ENCODE assay signal across 15 mouse cellular contexts in genomic region chrX:102065213-102065775, GRCm38 (mm10). TPM values are rescaled to one million over a fixed set of nuclear protein-coding genes. Genes with fewer than 3 reads are reported as not detected.
DNase-seq lines count a peak whose midpoint lies in the region; ATAC-seq lines count a peak whose summit lies in the region.
"Had no signal": no experiment of that assay in that cellular context is flagged by ENCODE, and none has a peak within 500 bp of the region (broad histone marks: within the 10 kb centered on the region; RNA-seq: fewer than 3 reads in every experiment).

No protein-coding gene starts in this region.

- no peak overlapping the region for H3K27ac ChIP-seq in heart, embryonic 10.5 days
- peak overlapping the region; percentile 17 for H3K27ac ChIP-seq in brown adipose tissue, adult 24 weeks (replicated peaks; ENCODE audit: low read depth, low read length)
- H3K27ac ChIP-seq: embryonic facial prominence, embryonic 10.5 days; limb, embryonic 13.5 days; liver, embryonic 13.5 days; lung, embryonic 15.5 days; neural tube, embryonic 13.5 days; stomach, embryonic 15.5 days had no signal

- peaks cover 29% of the 10 kb centered on the region for H3K4me1 ChIP-seq in heart, embryonic 10.5 days
- peaks cover 3% of the 10 kb centered on the region for H3K4me1 ChIP-seq in brown adipose tissue, adult 24 weeks (ENCODE audit: control insufficient read depth, insufficient read depth, insufficient read length, low read length)
- H3K4me1 ChIP-seq: stomach, embryonic 15.5 days had no signal

- H3K36me3 ChIP-seq in heart, embryonic 10.5 days: no peaks in the 10 kb centered on the region
- H3K36me3 ChIP-seq: limb, embryonic 13.5 days; liver, embryonic 13.5 days; lung, embryonic 15.5 days; neural tube, embryonic 13.5 days; stomach, embryonic 15.5 days had no signal

- H3K4me3 ChIP-seq in heart, embryonic 10.5 days: no peak overlapping the region
- H3K4me3 ChIP-seq in brown adipose tissue, adult 24 weeks (ENCODE audit: insufficient read depth, low read depth, low read length): no peak overlapping the region
- H3K4me3 ChIP-seq: embryonic facial prominence, embryonic 10.5 days; limb, embryonic 13.5 days; liver, embryonic 13.5 days; lung, embryonic 15.5 days; neural tube, embryonic 13.5 days; stomach, embryonic 15.5 days had no signal

- 49% methylated on average over 4 of the region's 4 CpGs for WGBS in heart, embryonic 10.5 days

- peak; percentile 33 for DNase-seq in heart, embryonic 10.5 days (ENCODE audit: low spot score)
- no peak for DNase-seq in heart, postnatal 25 days (ENCODE audit: low spot score)
- DNase-seq in MEL-GATA-1-ER (ENCODE audit: extremely low read depth, low read depth): peak; percentile 47
- DNase-seq in cerebellum, adult 11 months: no peak
- DNase-seq in right cerebral cortex, postnatal 4 days: no peak
- DNase-seq: gastrocnemius, postnatal 25 days; liver, embryonic 13.5 days had no signal

- 0 out of 2 replicates have a peak, but pooled peaks have one; percentile 36 for ATAC-seq in monocyte, adult 5-6 weeks (replicated peaks; ENCODE audit: insufficient number of reproducible peaks, low FRiP score, low TSS enrichment, poor library complexity, severe bottlenecking)

- no peaks in the 10 kb centered on the region for H3K9me3 ChIP-seq in heart, embryonic 10.5 days
- H3K9me3 ChIP-seq: embryonic facial prominence, embryonic 10.5 days; limb, embryonic 13.5 days; liver, embryonic 13.5 days; lung, embryonic 15.5 days; neural tube, embryonic 13.5 days; stomach, embryonic 15.5 days had no signal

- intact Hi-C loops in heart, postnatal 25 days (cut with DNase I): loop anchor here (5.0 to 10.0 kb wide), 2 partner anchors 113 to 260 kb away; no protein-coding TSS in a partner anchor

- H3K27me3 ChIP-seq in heart, embryonic 10.5 days (ENCODE audit: insufficient read depth, poor library complexity, severe bottlenecking): peaks cover 17% of the 10 kb centered on the region; the same call in 1 of the 2 replicates
- H3K27me3 ChIP-seq: lung, embryonic 15.5 days; stomach, embryonic 15.5 days had no signal

RNA-seq across cellular contexts. Expression of gene Rtl5, which starts 5.8 kb away (rescaled TPM):
- polyA plus RNA-seq in heart, embryonic 10.5 days (2016; fragmentation: Nextera tagmentation; extraction: Ambion mirVana): 0.92 and 1.1 TPM in 2 replicates
- 1 to 10 TPM; 1.4 to 1.8 TPM for total RNA-seq in heart, postnatal 25 days (2021)
- 0.83 and 1.5 TPM in 2 replicates for polyA plus RNA-seq in brown adipose tissue, adult 24 weeks (2012; ENCODE audit: insufficient read depth, insufficient read length, missing spikeins)
- 1.6 to 3.7 TPM (median 2.1 TPM) in 3 replicates for total RNA-seq in monocyte, adult 5-6 weeks (2017)

RNA-seq across cellular contexts. Expression of gene Pin4, which starts 54.0 kb away (rescaled TPM):
- polyA plus RNA-seq in heart, embryonic 10.5 days (2016; fragmentation: Nextera tagmentation; extraction: Ambion mirVana): 44.6 and 65.4 TPM in 2 replicates
- 10 to 100 TPM; 17.5 to 20.2 TPM for total RNA-seq in heart, postnatal 25 days (2021)
- 52.8 and 100 TPM in 2 replicates for polyA plus RNA-seq in brown adipose tissue, adult 24 weeks (2012; ENCODE audit: insufficient read depth, insufficient read length, missing spikeins)
- 130 to 161 TPM (median 131 TPM) in 3 replicates for total RNA-seq in monocyte, adult 5-6 weeks (2017)
- polyA plus RNA-seq: adrenal gland, adult 2 months had no signal

Comparison
In these comparisons a context has a peak if more than half of its experiments do, and no peak if none do; other contexts are left out.
1. DNase-seq: peak in heart, embryonic 10.5 days (single experiment) and MEL-GATA-1-ER (single experiment); none in heart, postnatal 25 days (single experiment), cerebellum, adult 11 months (single experiment) and right cerebral cortex, postnatal 4 days (single experiment).